Mouse (Mus musculus): ENCODE measurements around the gene Cma1. TPM values are rescaled to one million over a fixed set of nuclear protein-coding genes. Genes with fewer than 3 reads are reported as not detected.
A peak's percentile ranks its signal among the peaks of the same experiment; 100 is the strongest.

Gene Cma1
- polyA plus RNA-seq (2012) = not detected in 2 replicates

DNA sequence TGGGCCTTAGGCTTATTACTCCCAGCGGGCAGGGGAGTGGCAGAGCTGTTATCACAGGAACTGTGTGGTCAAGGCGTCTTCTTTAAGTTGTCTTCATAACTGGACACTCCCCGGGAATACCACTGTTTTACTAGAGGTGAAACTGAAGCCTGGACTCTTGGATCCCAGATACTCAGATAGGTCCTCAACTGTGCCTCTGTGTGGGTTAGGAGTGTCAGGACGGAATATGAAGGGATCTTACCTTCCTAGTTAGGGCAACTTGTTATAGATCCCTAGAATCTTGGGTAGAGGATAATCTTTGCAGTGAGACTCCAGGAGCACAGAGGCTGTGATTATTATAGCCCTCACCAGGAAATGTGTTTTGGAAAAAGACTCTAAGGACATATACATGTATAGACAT lies at the start of gene Cma1:
Cma1 (minus strand) TSS at position 101 of the 400 bp plus-strand sequence.
- TF ChIP-seq GATA1 (IDR thresholded peaks at IDR 0.05; ENCODE audit: low read length) = no peak

- TF ChIP-seq GATA1 (IDR thresholded peaks at IDR 0.05; ENCODE audit: low read length) = no peak
These were observed 18.8 kb upstream of the Cma1 start for GRCm38 (mm10) chr14:55963263-55963662.

GRCm38 (mm10) chr14:55950346-55951030 lies 6.0 kb upstream of the Cma1 start, which contains the start of gene Cma2:
Gene Cma2, plus strand, starts transcription at chr14:55950980.
- TF ChIP-seq GATA1 (IDR thresholded peaks at IDR 0.05; ENCODE audit: low read length) = no peak

DNA sequence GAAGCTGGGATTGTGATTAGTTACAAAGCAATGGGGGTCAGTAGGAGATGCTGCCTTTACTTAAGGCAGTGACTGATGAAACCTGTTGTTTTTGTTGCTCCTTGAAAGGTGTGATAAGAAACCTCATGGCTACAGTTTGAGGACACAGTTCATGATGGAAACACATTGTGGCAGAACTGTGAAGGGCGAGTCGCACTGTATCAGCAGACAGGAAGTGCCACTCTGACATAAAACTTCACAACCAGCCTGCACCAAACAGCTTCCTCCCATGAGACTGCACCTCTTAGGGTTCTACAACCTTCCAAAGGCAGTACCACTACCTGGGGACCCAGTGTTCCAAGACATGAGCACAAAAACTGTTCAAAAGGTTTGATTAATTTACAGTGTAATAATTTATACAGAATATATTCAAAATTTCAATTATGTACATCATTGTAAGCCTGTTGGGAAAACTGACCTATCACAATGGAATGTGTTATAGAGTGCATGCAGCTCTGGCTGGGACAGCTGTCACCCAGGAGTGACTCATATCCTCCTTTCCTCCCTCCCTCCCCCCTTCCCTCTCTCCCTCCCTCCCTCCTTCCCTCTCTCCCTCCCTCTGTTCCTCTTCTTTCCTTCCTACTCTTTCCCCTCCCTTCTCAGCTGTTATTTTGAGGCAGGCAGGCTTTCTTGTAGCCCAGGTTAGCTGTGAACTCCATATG lies 1.9 kb upstream of the Cma1 start:
- TF ChIP-seq GATA1 (IDR thresholded peaks at IDR 0.05; ENCODE audit: low read length) = no peak

DNA sequence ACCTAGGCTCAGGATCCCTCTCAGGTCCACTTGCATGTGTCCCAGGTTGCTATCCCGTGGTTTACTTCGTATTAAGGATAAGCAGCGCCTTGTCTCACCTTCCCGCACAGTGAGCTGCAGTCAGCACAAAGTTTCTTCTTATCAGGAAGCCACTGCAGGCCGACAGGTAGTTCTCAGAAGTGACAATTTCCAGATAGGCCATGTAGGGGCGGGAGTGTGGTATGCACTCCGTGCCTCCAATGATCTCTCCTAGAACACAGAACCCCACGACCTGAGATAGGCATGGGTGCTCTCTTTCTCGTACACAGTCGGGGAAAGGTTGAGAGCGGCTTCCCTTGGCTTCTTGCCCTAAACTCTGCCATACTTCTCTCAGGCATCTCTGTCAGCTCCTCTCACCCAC lies 874 bp downstream of the Cma1 start:
- TF ChIP-seq GATA1 (IDR thresholded peaks at IDR 0.05; ENCODE audit: low read length) = no peak

DNA sequence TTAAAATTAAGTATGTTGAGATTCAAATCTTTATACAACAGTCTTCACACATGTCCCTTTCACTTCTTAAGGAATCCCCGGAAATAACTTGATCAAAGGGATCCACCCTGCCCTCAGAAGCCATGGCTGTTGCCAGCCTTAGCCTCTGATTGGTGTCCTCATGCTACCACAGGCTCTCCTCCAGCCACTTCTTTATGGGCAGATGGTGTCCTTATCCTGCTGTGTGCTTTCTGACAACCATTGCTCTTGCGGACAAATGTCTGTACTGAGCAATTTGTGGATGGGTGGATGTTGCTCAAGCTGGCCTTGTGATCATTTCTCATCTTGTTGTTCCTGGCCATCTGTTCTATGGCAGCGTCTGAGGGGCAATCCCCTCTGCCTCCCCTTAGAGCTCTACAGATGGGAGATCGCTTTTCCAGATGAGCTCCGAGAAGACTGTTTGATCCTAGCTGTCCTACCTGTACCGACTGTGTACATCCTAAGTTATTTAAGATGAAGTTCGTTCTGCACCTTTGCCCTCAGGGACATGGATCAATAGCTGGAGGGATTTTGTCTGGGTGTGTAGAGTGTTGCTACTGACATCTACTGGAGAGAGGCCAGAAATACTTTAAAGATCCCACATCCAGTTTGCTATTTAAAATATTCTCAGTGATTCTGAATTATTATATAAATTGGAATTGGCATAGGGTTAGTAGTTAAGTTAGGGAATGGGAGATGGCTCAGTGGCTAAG lies 4.2 kb downstream of the Cma1 start:
- TF ChIP-seq GATA1 (IDR thresholded peaks at IDR 0.05; ENCODE audit: low read length) = no peak

DNA sequence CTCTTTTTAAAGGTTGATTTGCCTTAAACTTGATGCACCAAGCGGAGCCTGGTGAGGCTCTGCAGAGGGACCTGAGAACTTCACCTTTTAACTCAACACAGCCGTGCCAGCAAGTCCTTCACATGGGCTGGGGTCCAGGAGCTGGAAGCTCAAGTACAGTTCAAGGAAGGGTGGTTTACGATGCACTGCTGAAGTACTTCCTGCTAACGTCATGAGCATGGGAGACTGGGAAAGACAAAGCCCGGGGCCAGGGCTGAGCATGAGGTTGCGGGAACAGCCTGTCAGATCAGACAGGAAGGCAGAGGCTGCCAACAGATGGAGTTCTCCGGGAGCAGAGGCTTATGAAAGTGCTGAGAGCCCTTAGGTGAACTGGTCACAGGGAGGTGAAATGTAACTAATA lies 10.9 kb downstream of the Cma1 start:
- no peak for TF ChIP-seq GATA1 (IDR thresholded peaks at IDR 0.05; ENCODE audit: low read length)

DNA sequence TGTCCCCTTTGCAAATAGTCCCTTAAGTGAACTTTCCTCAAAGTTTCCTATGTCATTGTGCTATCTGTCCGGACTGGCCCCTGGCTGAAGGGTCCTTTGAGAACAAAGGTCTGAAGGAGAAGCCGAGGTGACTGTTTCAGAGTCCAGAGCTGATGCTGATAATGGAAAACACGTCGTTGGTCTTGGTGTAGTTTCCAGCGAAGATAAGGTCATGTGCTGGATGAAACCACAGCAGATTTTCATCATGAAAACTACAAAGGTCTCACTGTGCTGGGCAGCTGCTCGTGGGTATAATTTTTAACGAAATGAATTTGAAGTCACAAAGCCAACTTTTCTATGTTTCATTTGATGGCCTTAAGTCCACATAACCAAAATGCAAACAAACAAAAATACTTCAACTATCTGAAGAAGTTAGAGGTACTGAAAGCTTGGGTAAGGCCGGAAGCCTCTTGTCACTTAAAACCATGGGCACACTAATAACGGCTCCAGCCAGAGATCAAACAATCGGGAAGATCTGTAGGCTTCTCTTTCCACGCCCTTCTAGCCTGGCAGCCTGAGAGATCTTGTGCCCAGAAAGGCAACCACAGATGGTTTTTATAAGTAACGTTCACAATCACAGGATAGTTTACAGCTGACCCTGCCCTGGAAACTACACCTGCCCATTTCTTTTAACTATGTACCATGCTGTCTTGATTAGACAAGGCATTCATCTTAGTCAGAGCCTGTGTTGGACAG lies 15.0 kb downstream of the Cma1 start:
- no peak for TF ChIP-seq GATA1 (IDR thresholded peaks at IDR 0.05; ENCODE audit: low read length)

- TF ChIP-seq GATA1 (IDR thresholded peaks at IDR 0.05; ENCODE audit: low read length) = no peak
These were observed 17.6 kb downstream of the Cma1 start for GRCm38 (mm10) chr14:55926847-55927246.

DNA sequence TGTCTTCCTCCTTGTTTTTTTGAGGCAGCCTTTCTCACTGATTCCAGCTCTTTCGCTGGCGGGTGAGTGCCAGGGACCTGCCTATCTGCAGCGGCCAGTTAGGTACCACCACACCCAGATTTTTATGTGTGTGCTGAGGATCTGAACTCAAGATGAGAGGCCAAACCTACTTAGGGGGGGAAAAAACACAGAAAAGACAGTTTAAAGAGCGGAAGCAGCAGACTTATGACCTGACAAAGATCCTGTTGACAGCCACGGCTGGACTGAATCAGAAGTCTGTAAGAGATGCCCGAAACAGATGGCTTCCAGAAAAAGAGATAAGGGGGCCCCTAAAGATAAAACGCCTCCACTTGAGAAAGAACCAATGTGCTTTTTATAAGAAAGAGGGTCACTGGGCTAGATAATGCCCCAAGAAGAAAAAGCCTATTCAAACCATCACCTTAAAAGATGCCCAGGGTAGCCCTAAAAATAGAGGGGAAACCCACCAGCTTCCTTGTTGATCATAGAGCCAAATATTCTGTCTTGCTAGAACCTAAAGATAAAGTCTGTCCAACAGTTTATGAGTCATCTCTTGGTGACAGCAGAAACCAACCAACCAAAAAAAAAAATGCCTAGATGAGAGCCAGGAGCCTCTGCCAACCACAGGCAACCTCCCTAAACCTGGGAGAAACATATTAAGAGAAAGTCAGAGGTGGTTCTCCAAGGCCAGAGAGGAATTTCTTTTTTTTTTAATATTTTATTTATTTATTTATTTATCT lies 21.8 kb downstream of the Cma1 start:
- peak; percentile 93 for TF ChIP-seq GATA1 (IDR thresholded peaks at IDR 0.05; ENCODE audit: low read length)

- no peak for TF ChIP-seq GATA1 (IDR thresholded peaks at IDR 0.05; ENCODE audit: low read length)
These were observed 26.0 kb downstream of the Cma1 start for GRCm38 (mm10) chr14:55918240-55919082.

DNA sequence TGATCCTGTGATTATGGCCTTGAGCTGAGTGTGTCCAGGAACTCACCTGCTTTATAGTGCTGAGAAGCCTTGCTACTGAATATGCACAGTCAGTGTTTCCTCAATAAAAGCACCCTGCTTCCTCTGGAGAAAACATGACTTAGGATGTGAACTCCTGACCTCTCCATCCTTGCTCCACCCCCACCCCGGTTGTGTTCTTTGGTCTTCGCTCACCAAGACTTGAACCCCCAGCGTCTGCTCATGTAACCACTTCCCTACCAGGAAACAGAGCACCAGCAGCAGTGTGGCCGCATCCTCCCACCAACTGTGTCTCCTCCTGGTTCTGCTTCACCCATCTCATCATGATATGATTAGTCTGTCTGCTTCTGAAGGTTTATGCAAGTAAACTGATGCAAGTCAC lies 31.1 kb downstream of the Cma1 start:
- TF ChIP-seq GATA1 (IDR thresholded peaks at IDR 0.05; ENCODE audit: low read length) = no peak

GRCm38 (mm10) chr14:55905518-55905917 lies 39.0 kb downstream of the Cma1 start:
- TF ChIP-seq GATA1 (IDR thresholded peaks at IDR 0.05; ENCODE audit: low read length) = no peak

GRCm38 (mm10) chr14:55900414-55900755 lies 44.1 kb downstream of the Cma1 start:
- no peak for TF ChIP-seq GATA1 (IDR thresholded peaks at IDR 0.05; ENCODE audit: low read length)

All from G1E-ER4 (cell line).